Mouse (Mus musculus) B cell, adult 67 days (primary cell): ENCODE data around the gene Zscan29. TPM values are rescaled to one million over a fixed set of nuclear protein-coding genes. Genes with fewer than 3 reads are reported as not detected.

Source experiments
- total RNA-seq, 2 experiments: library from RNA; stranded (reverse); gene quantifications; 4 replicates each; pipeline ENCODE4 v1.2.4; 2023

Gene Zscan29
- total RNA-seq: 10 to 100 TPM; 34.8 to 35.8 TPM

GRCm38 (mm10) chr2:121170980-121171742 lies at the start of gene Zscan29:
TSS of gene Zscan29 (minus strand) at chr2:121171125.

DNA sequence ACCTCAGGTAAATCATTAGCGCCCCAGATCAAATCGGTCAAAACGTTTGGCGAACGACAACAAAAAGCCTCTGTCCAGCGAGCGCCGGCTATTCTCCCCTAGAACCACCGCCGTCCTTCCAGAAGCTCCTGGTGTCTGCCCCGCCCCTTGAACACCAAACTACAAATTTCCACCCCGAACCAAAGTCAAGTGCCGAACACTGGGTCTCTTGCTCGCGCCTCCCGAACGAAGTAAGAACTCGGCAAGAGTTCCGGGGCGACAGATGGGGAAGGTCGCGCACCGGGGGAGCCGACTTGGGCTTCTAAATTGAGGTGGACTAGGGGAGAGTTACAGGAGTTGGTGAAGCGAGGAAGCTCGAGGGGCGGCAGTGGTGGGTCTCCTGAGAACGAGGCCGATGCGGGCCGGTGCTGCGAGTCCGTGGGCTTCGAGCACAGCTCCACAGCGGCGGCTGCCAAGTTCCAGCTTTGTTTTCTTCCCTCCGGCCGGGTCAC lies 399 bp downstream of the Zscan29 start, which contains the start of gene Tubgcp4:
Gene Tubgcp4, plus strand, starts transcription at position 174 of the 491 bp plus-strand sequence.

GRCm38 (mm10) chr2:121140018-121140882 lies 30.7 kb downstream of the Zscan29 start, which contains the start of the genes Adal and Lcmt2:
TSS of gene Adal (plus strand) at chr2:121140428.
TSS of gene Lcmt2 (minus strand) at chr2:121140653.

GRCm38 (mm10) chr2:121109695-121110094 lies 61.2 kb downstream of the Zscan29 start, which contains the start of gene Tgm7:
TSS of gene Tgm7 (minus strand) at chr2:121109795.

Other genes starting within 250 kb of the Zscan29 start
- gene Ubr1, start 200.4 kb downstream of the Zscan29 start, total RNA-seq: 10 to 100 TPM; 72.1 to 73.0 TPM
- 10 to 100 TPM; 21.9 to 30.0 TPM for gene Tmem62, start 194.1 kb downstream of the Zscan29 start, total RNA-seq
- 10 to 100 TPM; 92.0 to 94.1 TPM for gene Ccndbp1, start 162.7 kb downstream of the Zscan29 start, total RNA-seq
- not detected for gene Epb42, start 134.1 kb downstream of the Zscan29 start, total RNA-seq
- gene Tgm5, start 85.3 kb downstream of the Zscan29 start, total RNA-seq: not detected
- gene Tgm7, start 61.3 kb downstream of the Zscan29 start, total RNA-seq: not detected
- 10 to 100 TPM; 17.0 to 21.0 TPM for gene Adal, start 30.7 kb downstream of the Zscan29 start, total RNA-seq
- gene Lcmt2, start 30.5 kb downstream of the Zscan29 start, total RNA-seq: 1 to 10 TPM; 8.4 to 9.7 TPM
- gene Tubgcp4, start 471 bp downstream of the Zscan29 start, total RNA-seq: 10 to 100 TPM; 94.6 to 98.7 TPM
- 100 to 1,000 TPM; 105 to 109 TPM for gene Trp53bp1, start 100.3 kb upstream of the Zscan29 start, total RNA-seq
- under 1 TPM in 1 of 2 experiments, not detected in 1; 0.09 TPM for gene Map1a, start 118.5 kb upstream of the Zscan29 start, total RNA-seq
- 10 to 100 TPM; 30.0 to 32.7 TPM for gene Ppip5k1, start 184.3 kb upstream of the Zscan29 start, total RNA-seq
- gene Ckmt1, start 186.6 kb upstream of the Zscan29 start, total RNA-seq: not detected
- gene Strc, start 216.0 kb upstream of the Zscan29 start, total RNA-seq: under 1 TPM in 1 of 2 experiments, not detected in 1; 0.18 TPM
- 100 to 1,000 TPM; 150 to 171 TPM for gene Pdia3, start 242.7 kb upstream of the Zscan29 start, total RNA-seq
- gene Catsper2, start 242.7 kb upstream of the Zscan29 start, total RNA-seq: 1 to 10 TPM; 2.7 to 4.2 TPM